Mouse (Mus musculus) liver, embryonic 11.5 days (tissue): ENCODE results near the gene Cdk8. TPM values are rescaled to one million over a fixed set of nuclear protein-coding genes. Genes with fewer than 3 reads are reported as not detected.

Experiments used
- ATAC-seq: fragments of 200-750 bp; cut with Nextera tagmentation; replicated peaks from 2 replicates; pipeline ENCODE4 v1.8.0; 2017; ENCODE audit warnings: moderate number of reproducible peaks, mild to moderate bottlenecking, moderate TSS enrichment, moderate library complexity; ENCODE audit not compliant: low FRiP score
- DNase-seq: peaks from one replicate; pipeline ENCODE4 v3.0.0-alpha.2; 2017; ENCODE audit warnings: low spot score
- H3K27ac ChIP-seq: fragments of 300-500 bp; sonication (generic); 2 replicates; pipeline ENCODE4 v1.5.1; 2014; ENCODE audit warnings: mild to moderate bottlenecking, low read depth, low read length, control low read depth
- H3K27me3 ChIP-seq: fragments of 300-500 bp; sonication (generic); replicated peaks from 2 replicates; pipeline ENCODE4 v1.6.1; 2014; ENCODE audit warnings: low read length, mixed read lengths; ENCODE audit not compliant: control insufficient read depth, insufficient read depth
- H3K36me3 ChIP-seq: fragments of 300-500 bp; sonication (generic); 2 replicates; pipeline ENCODE4 v1.6.1; 2014; ENCODE audit warnings: mild to moderate bottlenecking, low read length, moderate library complexity, mixed read lengths; ENCODE audit not compliant: control insufficient read depth, insufficient read depth
- H3K4me1 ChIP-seq: fragments of 300-500 bp; sonication (generic); replicated peaks from 2 replicates; pipeline ENCODE4 v1.6.1; 2014; ENCODE audit warnings: low read length, mixed read lengths; ENCODE audit not compliant: control insufficient read depth, insufficient read depth
- H3K4me2 ChIP-seq: fragments of 300-500 bp; sonication (generic); 2 replicates; pipeline ENCODE4 v1.6.1; 2014; ENCODE audit warnings: mild to moderate bottlenecking, control low read depth, moderate library complexity
- H3K4me3 ChIP-seq: fragments of 300-500 bp; sonication (generic); 2 replicates; pipeline ENCODE4 v1.5.1; 2014; ENCODE audit warnings: low read depth, low read length, control low read depth
- H3K9ac ChIP-seq: fragments of 300-500 bp; sonication (generic); 2 replicates; pipeline ENCODE4 v1.6.1; 2014; ENCODE audit warnings: low read depth, low read length, control low read depth
- H3K9me3 ChIP-seq: fragments of 300-500 bp; sonication (generic); 2 replicates; pipeline ENCODE4 v1.6.1; 2016; ENCODE audit warnings: low read length, inconsistent platforms, mixed read lengths; ENCODE audit not compliant: control insufficient read depth
- WGBS: fragments of 180-500 bp; shearing (Covaris S2); extraction: QIAGEN DNeasy Blood & Tissue Kit; methylation state at CpG from one replicate; pipeline ENCODE4 v1.1.7; 2014; 5-methylcytosine and 5-hydroxymethylcytosine counted together
- polyA plus RNA-seq: library from polyadenylated mRNA; unstranded; fragments of >200 nt; fragmentation: Nextera tagmentation; extraction: Ambion mirVana; gene quantifications from 2 replicates; pipeline ENCODE4 v1.2.1, GENCODE M21; 2014

Gene Cdk8
- polyA plus RNA-seq, 1 experiment from 2014 or later, result 34.3 TPM

DNA sequence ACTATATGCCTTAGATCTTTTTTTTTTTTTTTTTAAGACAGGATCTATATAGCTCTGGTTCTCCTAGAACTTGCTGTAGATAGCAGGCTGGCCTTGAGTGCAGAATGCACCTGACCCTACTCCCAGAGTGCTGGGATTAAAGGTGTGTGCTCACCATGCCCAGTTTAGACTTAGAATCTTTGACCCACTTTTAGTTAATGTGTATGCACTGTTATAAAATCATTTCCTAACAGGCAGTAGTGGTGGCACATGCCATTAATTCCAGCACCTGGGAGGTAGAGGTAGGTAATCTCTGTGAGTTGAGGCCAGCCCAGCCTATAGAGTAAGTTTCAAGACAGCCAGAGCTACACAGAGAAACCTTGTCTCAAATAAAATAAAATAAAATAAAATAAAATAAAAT lies 32.0 kb upstream of the Cdk8 start:
- Histone ChIP-seq H3K9me3 (peaks cover 2% of the 10 kb centered on the region; the same call in 1 of the 2 replicates), H3K4me3 (no peak overlapping the region), H3K9ac (no peak overlapping the region), H3K36me3 (peaks cover 5% of the 10 kb centered on the region; the same call in 1 of the 2 replicates), H3K4me1 (no peaks in the 10 kb centered on the region), H3K27ac (no peak overlapping the region), H3K27me3 (no peaks in the 10 kb centered on the region), H3K4me2 (no peak overlapping the region)
- ATAC-seq (no peak), DNase-seq (no peak)

DNA sequence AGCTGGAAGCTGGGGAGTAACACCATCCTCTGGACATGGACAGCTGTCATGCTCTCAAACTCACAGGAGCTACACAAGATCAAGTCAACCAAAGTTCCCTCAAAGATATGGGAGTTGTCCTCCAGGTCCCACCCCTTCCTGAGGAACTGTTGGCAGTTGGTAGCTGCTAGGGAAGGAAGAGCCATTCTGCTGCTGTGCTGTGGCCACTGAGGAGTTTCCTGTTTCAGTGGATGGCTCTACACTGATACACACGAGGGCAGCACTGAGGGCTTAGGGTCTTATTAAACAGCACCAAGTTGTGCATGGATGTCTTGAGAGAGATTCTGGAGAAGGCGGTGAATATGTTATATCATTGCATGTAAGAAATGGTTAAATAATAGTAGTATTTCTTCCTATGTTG lies 31.5 kb upstream of the Cdk8 start:
- no peaks in the 10 kb centered on the region for H3K4me1 ChIP-seq

DNA sequence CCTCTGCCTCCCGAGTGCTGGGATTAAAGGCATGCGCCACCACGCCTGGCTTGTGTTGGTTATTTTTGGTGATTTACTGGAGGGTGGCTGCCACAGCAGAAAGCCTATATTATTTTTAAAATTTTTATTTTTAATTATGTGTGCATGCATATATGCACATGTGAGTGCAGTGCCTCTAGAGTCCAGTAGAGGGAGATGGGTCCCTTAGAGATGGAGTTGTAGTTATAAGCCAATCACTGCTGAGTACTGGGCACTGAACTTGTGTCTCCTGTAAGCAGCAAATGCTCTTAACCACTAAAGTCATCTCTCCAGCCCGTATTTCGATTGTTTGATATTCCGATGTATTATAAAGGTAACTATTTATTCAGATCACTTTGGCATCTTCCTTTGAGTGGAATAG lies 30.4 kb upstream of the Cdk8 start:
- DNase-seq (no peak), ATAC-seq (no peak)
- Histone ChIP-seq H3K4me2 (no peak overlapping the region), H3K36me3 (peaks cover 18% of the 10 kb centered on the region), H3K9me3 (peaks cover 2% of the 10 kb centered on the region; the same call in 1 of the 2 replicates), H3K4me3 (no peak overlapping the region), H3K9ac (no peak overlapping the region), H3K4me1 (no peaks in the 10 kb centered on the region), H3K27me3 (no peaks in the 10 kb centered on the region), H3K27ac (no peak overlapping the region)
- WGBS, result 97% methylated on average over 6 of the region's 6 CpGs

More for the DNA sequence above, 31.5 kb upstream of the Cdk8 start:
- Histone ChIP-seq H3K27me3 (no peaks in the 10 kb centered on the region), H3K27ac (no peak overlapping the region), H3K9ac (no peak overlapping the region), H3K36me3 (peaks cover 10% of the 10 kb centered on the region; the same call in 1 of the 2 replicates), H3K9me3 (peaks cover 2% of the 10 kb centered on the region; the same call in 1 of the 2 replicates), H3K4me3 (no peak overlapping the region), H3K4me2 (no peak overlapping the region)
- WGBS, result 69% methylated on average over 2 of the region's 2 CpGs
- no peak for ATAC-seq
- DNase-seq, result no peak

DNA sequence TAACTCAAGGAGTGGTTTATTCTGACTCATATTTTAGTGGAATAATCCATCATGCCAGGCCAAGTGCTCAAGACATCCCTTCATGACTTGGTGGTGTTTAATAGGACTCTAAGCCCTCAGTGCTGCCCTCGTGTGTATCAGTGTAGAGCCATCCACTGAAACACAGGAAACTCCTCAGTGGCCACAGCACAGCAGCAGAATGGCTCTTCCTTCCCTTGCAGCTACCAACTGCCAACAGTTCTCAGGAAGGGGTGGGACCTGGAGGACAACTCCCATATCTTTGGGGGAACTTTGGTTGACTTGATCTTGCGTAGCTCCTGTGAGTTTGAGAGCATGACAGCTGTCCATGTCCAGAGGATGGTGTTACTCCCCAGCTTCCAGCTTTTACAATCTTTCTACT lies 27.1 kb upstream of the Cdk8 start:
- no peaks in the 10 kb centered on the region for H3K4me1 ChIP-seq
- H3K4me2 ChIP-seq, result no peak overlapping the region
- H3K9me3 ChIP-seq, result peaks cover 2% of the 10 kb centered on the region; the same call in 1 of the 2 replicates
- H3K9ac ChIP-seq, result no peak overlapping the region
- ATAC-seq (no peak), DNase-seq (no peak)
- H3K27ac ChIP-seq, result no peak overlapping the region
- no peak overlapping the region for H3K4me3 ChIP-seq
- 57% methylated on average over 2 of the region's 2 CpGs for WGBS
- no peaks in the 10 kb centered on the region for H3K27me3 ChIP-seq
- peaks cover 28% of the 10 kb centered on the region for H3K36me3 ChIP-seq

DNA sequence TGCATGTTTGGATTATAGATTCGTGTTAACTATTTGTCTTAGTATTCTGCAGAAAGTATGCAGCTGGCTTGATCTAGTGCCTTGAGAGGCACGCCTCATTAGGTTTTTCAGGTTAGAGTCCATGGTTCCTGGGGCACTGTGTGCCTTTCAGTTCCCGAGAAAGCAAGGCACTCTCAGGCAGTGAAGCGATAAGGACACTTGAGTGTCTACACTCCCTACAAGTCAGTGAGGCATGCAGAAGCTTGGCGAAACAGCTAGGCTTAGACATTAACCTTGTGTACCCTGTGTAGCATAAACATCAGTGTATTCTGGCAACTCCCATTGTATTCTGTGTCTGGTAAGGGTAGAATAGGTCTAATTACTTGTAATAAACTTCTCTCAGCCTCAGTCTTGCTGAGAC lies 25.5 kb upstream of the Cdk8 start:
- Histone ChIP-seq H3K9ac (no peak overlapping the region), H3K4me2 (no peak overlapping the region), H3K27ac (no peak overlapping the region), H3K36me3 (peaks cover 35% of the 10 kb centered on the region), H3K9me3 (peaks cover 2% of the 10 kb centered on the region; the same call in 1 of the 2 replicates), H3K27me3 (no peaks in the 10 kb centered on the region), H3K4me3 (no peak overlapping the region), H3K4me1 (no peaks in the 10 kb centered on the region)
- no peak for DNase-seq
- no peak for ATAC-seq
- 90% methylated on average over 5 of the region's 5 CpGs for WGBS

DNA sequence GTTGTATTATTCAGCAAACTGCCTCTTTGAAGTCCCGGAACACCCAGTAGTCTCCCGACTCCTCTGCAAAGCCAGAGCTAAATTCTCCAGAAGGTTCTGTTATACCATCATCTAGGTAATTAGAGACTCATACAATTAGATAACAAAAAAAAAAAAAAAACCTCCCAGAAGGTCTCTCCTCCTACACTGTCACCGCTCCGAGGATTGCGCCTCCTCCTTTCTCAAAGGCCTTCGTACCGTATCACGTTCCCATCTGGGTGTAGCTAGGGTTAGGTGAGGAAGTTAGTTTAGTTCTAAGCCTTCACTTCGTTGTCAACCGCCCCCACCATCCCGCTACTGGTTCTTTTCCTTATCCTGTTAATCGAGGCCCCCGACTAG lies 10.5 kb upstream of the Cdk8 start:
- peaks cover 16% of the 10 kb centered on the region for H3K36me3 ChIP-seq
- DNase-seq (no peak), ATAC-seq (peak; percentile 68)
- H3K9ac ChIP-seq, result peak overlapping the region; percentile 54
- peak overlapping the region; percentile 98; the same call in 1 of the 2 replicates for H3K27ac ChIP-seq
- H3K27me3 ChIP-seq, result no peaks in the 10 kb centered on the region
- H3K9me3 ChIP-seq, result no peaks in the 10 kb centered on the region
- H3K4me2 ChIP-seq, result peak overlapping the region; percentile 70
- peaks cover 5% of the 10 kb centered on the region for H3K4me1 ChIP-seq
- H3K4me3 ChIP-seq, result peak overlapping the region; percentile 70
- 8% methylated on average over 13 of the region's 13 CpGs for WGBS

DNA sequence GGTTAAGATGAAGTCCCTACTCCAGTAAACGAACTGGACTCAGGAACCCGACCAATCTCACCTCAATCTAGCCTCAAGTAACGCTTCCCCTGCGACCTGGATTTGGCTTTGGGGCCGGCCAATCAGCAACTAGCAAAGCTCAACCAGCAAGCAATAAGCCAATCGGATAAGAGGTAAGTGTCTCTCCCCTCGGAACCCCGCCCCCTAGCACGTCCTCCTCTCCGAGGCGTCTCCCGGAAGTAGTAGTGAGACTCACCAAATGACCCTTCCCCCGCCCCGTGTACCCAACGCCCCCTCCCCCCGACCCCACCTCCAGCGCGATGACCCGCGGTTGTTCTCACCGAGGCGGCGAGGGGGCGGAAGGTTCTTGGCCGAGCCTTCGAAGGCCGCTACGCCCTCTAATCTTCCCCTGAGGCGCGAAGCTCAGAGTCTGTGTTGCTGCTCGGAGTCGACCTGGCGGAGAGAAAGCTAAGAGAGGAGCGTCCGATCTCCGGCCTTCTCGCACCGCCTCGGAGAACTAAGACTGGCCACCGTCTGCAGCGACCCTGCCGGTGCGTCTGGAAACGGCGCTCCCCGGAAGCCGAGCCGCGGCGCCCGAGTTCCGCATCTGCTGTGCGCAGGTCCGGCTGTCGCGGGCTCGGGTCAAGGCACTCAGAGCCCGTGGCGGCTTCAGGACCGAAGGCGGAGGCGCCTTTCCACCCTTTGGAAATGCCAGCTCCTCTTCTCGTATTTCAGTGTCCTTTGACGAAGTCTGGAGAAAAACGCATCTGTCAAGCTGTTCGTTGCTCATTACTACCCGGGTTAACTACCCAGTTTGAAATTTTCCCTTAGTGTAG lies 9.9 kb upstream of the Cdk8 start, which contains the start of gene Rnf6:
Rnf6 (minus strand) TSS at position 677 of the 836 bp plus-strand sequence.
- peaks cover 5% of the 10 kb centered on the region for H3K4me1 ChIP-seq
- H3K27me3 ChIP-seq, result no peaks in the 10 kb centered on the region
- peaks cover 11% of the 10 kb centered on the region for H3K36me3 ChIP-seq
- peak; percentile 99 for ATAC-seq
- peak within 1 kb of the TSS; percentile 70 for H3K4me2 ChIP-seq
- no peaks in the 10 kb centered on the region for H3K9me3 ChIP-seq
- peak within 1 kb of the TSS; percentile 81 for H3K9ac ChIP-seq
- peak within 1 kb of the TSS; percentile 70 for H3K4me3 ChIP-seq
- peak within 1 kb of the TSS; percentile 98 for H3K27ac ChIP-seq
- DNase-seq, result peak; percentile 91
- under 1% methylated on average over 65 of the region's 67 CpGs for WGBS

DNA sequence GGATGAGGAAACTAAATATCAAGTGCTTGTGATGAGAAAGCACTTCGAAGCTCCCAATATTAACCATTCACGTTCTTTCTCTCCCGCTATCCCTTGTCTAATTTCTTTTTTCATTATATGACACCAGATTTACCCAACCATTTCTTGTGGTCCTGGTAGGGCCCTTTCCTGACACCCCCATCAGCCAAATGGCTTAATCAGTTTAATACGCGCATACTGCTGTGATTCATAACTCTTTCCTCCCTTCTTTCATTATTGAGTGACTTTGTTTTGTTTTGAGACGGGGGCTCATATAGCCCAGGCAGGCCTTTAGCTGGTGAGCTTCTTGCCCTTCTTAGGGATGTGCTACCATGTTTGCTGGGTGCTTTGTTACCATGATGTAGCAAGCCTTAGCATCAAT lies 9.3 kb upstream of the Cdk8 start:
- peaks cover 5% of the 10 kb centered on the region for H3K4me1 ChIP-seq
- no peaks in the 10 kb centered on the region for H3K9me3 ChIP-seq
- 36% methylated on average over 6 of the region's 6 CpGs for WGBS
- peak overlapping the region; percentile 70 for H3K4me3 ChIP-seq
- H3K4me2 ChIP-seq, result peak overlapping the region; percentile 70
- ATAC-seq (no peak), DNase-seq (no peak)
- H3K27me3 ChIP-seq, result no peaks in the 10 kb centered on the region
- H3K9ac ChIP-seq, result peak overlapping the region; percentile 81
- H3K36me3 ChIP-seq, result peaks cover 11% of the 10 kb centered on the region
- H3K27ac ChIP-seq, result peak overlapping the region; percentile 98

DNA sequence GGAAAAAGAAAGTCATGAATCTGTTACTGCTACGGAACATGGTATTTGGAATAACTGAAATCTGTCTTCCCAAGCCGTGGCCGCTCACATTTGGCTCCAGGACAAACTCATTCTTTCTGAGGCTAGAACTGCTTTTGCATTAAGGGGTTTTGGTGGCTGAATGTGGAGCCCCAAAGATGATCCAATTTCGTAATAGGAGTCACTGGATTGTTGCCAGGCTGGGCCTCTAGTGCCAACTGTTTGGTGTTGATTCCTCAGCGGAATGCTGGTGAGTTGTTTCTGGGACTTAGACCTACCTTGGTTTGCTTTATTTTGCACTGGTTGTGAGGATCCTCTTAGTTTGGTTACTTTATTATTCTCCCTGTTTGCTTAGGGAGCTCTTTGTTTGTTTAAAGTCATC lies 7.2 kb upstream of the Cdk8 start:
- no peak for ATAC-seq
- peaks cover 5% of the 10 kb centered on the region for H3K4me1 ChIP-seq
- H3K27me3 ChIP-seq, result no peaks in the 10 kb centered on the region
- no peaks in the 10 kb centered on the region for H3K9me3 ChIP-seq
- no peak overlapping the region for H3K9ac ChIP-seq
- 83% methylated on average over 5 of the region's 5 CpGs for WGBS
- H3K4me2 ChIP-seq, result no peak overlapping the region
- H3K4me3 ChIP-seq, result no peak overlapping the region
- H3K27ac ChIP-seq, result no peak overlapping the region; the same call in 1 of the 2 replicates
- H3K36me3 ChIP-seq, result peaks cover 3% of the 10 kb centered on the region; the same call in 1 of the 2 replicates
- DNase-seq, result no peak
